Mouse (Mus musculus) kidney, adult 10 weeks (tissue): ENCODE results near the gene 1190005I06Rik. TPM values are rescaled to one million over a fixed set of nuclear protein-coding genes. Genes with fewer than 3 reads are reported as not detected.

ENCODE experiments used
- polyA plus RNA-seq: library from polyadenylated mRNA; stranded (reverse); fragments of 350-450 nt; fragmentation: Illumina TruSeq; extraction: RNeasy Lipid Tissue Mini Kit (QIAGEN cat#74804); gene quantifications from one replicate; pipeline ENCODE4 v1.2.3, GENCODE M21; 2014; ENCODE audit warnings: low read depth, low replicate concordance

Gene 1190005I06Rik
- not detected for polyA plus RNA-seq

DNA sequence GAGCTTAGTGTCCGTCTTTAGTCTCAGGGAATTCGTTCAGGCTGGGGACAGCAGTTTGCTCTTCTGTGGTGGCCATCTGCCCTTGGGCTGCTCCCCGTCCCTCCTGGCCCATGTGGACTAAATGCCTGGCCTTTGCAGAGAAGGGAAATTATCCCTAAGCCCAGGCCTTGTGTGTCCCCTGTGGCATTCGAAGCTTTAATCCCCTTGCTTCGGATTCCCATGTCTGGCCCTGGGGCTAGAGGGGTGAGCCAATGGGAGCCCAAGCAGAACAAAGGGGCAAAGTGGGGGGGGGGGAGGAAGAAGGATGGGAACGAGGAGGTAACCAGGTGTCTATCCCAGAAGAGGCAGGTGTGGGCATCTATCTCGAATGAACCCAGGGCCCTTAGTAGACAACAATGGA lies at the start of gene 1190005I06Rik:
Gene 1190005I06Rik, minus strand, starts transcription at position 101 of the 400 bp plus-strand sequence.

DNA sequence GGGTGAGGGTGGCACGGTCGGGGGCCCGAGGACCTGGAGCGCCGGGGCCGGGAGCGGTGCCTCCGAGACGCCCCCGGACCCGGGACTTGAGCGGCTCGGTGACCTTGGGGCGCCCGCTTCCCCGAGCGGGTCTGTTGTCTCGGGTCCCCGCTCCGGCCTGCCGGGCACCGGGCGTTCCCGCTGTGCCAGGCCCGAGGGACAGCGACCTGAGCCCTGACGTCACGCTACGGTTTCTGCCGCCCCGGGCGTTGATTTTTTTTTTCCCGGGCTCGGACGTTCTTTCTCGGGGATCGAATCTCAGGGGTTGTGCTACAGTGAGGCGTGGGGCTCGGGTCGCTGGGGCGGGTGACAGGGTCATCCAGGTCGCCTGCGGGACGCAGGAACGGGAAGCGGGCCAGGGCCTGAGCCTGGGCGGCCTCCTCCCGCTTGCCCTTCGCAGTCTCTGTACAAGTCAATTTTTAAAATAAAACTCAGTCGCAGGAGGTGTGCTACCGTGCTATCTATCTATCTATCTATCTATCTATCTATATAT lies 21.0 kb upstream of the 1190005I06Rik start, which contains the start of gene Emc8:
Gene Emc8, minus strand, starts transcription at position 200 of the 532 bp plus-strand sequence.

DNA sequence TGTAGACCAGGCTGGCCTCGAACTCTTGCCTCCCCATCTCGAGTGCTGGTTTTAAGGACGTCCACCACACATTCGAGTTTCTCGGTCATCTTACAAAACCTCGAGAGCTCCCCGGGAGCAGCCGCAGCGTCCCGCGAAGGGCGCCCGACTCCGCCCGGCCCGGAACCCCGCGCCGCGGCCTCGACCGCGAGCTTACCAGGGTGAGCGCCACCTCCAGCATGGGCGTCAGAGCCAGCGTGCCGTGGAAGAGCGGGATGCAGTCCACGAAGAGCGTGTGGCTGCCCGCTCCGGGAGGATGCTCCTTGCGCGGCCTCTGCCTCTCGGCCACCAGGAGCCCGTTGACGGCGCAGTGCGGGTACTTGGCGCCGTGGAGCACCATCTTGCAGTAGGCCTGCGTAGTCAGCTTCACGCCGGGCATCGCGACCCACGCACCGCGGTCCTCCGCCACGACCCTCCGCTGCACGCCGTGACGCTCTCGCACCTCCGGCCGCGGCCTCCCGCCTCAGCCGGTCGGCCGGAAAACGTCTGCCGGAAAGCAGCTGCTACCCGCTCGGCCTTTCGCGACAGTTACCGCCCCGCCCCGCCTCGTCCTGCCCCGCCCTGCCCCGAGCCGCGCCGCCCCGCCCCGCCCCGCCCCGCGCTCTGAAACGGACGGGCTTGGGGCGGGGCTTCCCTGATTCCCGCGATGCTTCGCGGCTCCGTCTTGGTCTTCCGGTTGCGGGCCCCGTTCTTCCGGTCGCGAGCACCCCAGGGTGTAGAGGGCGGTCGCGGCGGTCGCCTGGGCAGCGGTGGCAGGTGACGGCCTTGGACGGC lies 20.3 kb upstream of the 1190005I06Rik start, which contains the start of the genes Gm27021 and Cox4i1:
Gene Gm27021, minus strand, starts transcription at position 519 of the 813 bp plus-strand sequence.
Gene Cox4i1, plus strand, starts transcription at position 662 of the 813 bp plus-strand sequence.

DNA sequence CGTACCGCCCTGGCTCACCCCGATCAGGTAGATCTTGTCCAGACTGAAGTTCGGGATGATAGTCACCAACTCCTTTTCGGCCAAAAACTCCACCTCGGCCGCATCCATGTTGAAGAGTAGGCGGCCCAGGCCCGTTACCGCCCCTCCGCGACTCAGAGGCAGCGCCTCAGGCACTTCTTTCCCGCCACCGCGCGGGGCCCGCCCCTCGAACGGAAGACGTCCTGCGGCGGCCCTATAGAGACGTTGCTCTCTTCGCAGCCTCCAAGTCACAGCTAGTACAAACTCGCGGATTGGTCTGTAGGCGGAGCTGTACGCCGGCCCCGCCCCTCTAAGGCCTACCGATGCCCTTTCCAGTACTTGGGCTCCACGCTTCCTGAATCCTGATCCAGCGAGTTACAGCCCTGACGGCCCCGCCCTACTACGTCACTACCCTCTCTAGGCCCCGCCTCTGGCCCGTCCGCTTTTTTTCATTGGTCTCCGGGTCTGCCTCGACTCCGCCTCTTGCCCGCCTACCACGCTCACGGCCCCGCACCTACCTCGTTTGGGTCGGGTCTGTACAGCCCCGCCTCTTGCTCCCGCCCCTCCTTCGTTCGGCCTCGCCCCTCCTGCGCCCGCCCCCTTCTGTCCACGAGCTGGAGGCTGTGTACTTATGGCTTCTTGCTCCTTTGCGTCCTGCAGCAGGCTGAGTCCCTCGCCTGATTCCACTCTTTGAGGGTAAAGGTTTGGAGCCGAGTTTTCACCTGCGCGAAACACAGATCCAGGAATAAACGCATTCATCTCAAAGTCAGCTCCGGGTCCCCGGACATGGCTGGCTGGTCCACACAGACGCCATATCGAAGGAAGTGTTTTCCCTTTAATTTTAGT lies 58.3 kb downstream of the 1190005I06Rik start, which contains the start of gene Gins2:
Gene Gins2, minus strand, starts transcription at position 397 of the 864 bp plus-strand sequence.

Other genes with a start within 250 kb of the 1190005I06Rik start
- gene Gins2, start 58.3 kb downstream of the 1190005I06Rik start, polyA plus RNA-seq: not detected
- not detected for gene Gm27021, start 20.4 kb upstream of the 1190005I06Rik start, polyA plus RNA-seq
- gene Cox4i1, start 20.6 kb upstream of the 1190005I06Rik start, polyA plus RNA-seq: 57.4 TPM
- gene Emc8, start 20.9 kb upstream of the 1190005I06Rik start, polyA plus RNA-seq: 7.0 TPM
- 0.85 TPM for gene Irf8, start 88.7 kb upstream of the 1190005I06Rik start, polyA plus RNA-seq